Mouse (Mus musculus): ENCODE measurements around the gene Pgm1.

GRCm38 (mm10) chr4:99882405-99882804, 46.8 kb upstream of the Pgm1 start:
- no peak for TF ChIP-seq CTCF (IDR thresholded peaks at IDR 0.05; ENCODE audit: extremely low read depth, insufficient read depth, insufficient read length, insufficient replicate concordance)
- no peak for TF ChIP-seq POLR2A (IDR thresholded peaks at IDR 0.05; ENCODE audit: low read depth, low read length)
